9 mouse cellular contexts compared by ENCODE assay signal in the genomic region with DNA sequence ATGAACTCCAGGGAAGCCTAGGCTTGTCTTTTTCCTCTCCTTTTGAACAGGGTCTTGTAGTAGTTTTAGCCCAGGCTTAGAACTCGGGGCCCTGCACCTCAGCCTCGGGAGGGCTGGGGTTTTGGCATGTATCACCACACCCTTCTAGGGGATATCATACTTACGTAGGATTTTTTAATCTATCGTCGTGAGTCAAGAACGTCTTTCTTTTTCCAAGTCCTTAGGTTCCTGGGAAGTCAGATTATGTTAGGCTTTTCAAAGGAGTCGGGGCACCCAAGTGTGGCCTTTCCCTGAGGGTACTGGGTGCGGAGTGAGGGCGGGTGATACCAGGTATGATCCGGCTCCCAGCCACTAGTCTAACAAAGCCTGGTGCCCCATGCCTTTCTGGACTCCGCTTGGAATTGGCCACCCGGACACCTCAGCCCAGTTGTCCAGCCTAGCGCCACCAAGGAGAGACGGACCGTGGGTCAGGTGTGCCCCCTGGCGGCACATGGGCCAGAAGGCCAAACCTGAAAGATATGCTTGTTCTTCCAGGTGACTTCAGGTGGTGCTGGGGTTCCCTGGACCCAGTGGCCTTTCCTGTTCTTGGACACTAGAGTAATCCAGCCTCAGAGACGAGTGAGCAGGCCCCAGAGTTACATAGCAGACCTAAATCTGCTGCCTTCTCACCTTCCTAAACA. TPM values are rescaled to one million over a fixed set of nuclear protein-coding genes. Genes with fewer than 3 reads are reported as not detected.
A peak's percentile ranks its signal among the peaks of the same experiment; 100 is the strongest.
DNase-seq lines count a peak whose midpoint lies in the region; ATAC-seq lines count a peak whose summit lies in the region.
"Had no signal": no experiment of that assay in that cellular context is flagged by ENCODE, and none has a peak within 500 bp of the region (broad histone marks: within the 10 kb centered on the region; RNA-seq: fewer than 3 reads in every experiment).

No protein-coding gene starts in this region.

- H3K4me3 ChIP-seq in forebrain, embryonic 16.5 days (replicated peaks; ENCODE audit: low read length) = no peak overlapping the region
- H3K4me3 ChIP-seq: limb, embryonic 13.5 days had no signal

- no peak overlapping the region for H3K9ac ChIP-seq in forebrain, embryonic 16.5 days (replicated peaks; ENCODE audit: low read depth, low read length)
- H3K9ac ChIP-seq: limb, embryonic 13.5 days had no signal

- H3K4me1 ChIP-seq in forebrain, embryonic 16.5 days (replicated peaks; ENCODE audit: control insufficient read depth, insufficient read depth, low read length) = peaks cover 12% of the 10 kb centered on the region

- H3K27me3 ChIP-seq in forebrain, embryonic 16.5 days (replicated peaks; ENCODE audit: control insufficient read depth, insufficient read depth, low read length) = peaks cover 45% of the 10 kb centered on the region

- H3K9me3 ChIP-seq in forebrain, embryonic 16.5 days (ENCODE audit: control insufficient read depth, low read length) = no peaks in the 10 kb centered on the region
- H3K9me3 ChIP-seq: limb, embryonic 13.5 days had no signal

- H3K27ac ChIP-seq in forebrain, embryonic 16.5 days (ENCODE audit: low read length) = no peak overlapping the region
- H3K27ac ChIP-seq: limb, embryonic 13.5 days had no signal

- peak; percentile 31 to 45 for DNase-seq in cerebellum, postnatal 10 days
- no peak for DNase-seq in cerebellum, adult 9-10 months
- peak; percentile 38 for DNase-seq in thymus, postnatal 14 days
- no peak for DNase-seq in thymus, postnatal 25 days
- DNase-seq in kidney, postnatal 36 days = peak; percentile 59 to 82
- peak; percentile 66 for DNase-seq in testis, postnatal 10 days (ENCODE audit: low spot score)
- DNase-seq in cerebellum, postnatal 4 days (ENCODE audit: low spot score in 2 of 2) = no peak

- WGBS in forebrain, embryonic 16.5 days = 66% methylated on average over 17 of the region's 17 CpGs

- ATAC-seq in forebrain, embryonic 16.5 days = no peak

- H3K4me2 ChIP-seq in forebrain, embryonic 16.5 days (ENCODE audit: low read length) = no peak overlapping the region
- H3K4me2 ChIP-seq: limb, embryonic 13.5 days had no signal

- H3K36me3 ChIP-seq in forebrain, embryonic 16.5 days (ENCODE audit: control insufficient read depth, insufficient read depth) = no peaks in the 10 kb centered on the region
- H3K36me3 ChIP-seq: limb, embryonic 13.5 days had no signal

RNA-seq across cellular contexts. Expression of gene B3gnt6, which starts 7.6 kb away (rescaled TPM):
- polyA plus RNA-seq in forebrain, embryonic 16.5 days (2015; fragmentation: Nextera tagmentation; extraction: Ambion mirVana) = 0.30 and 0.36 TPM in 2 replicates
- polyA plus RNA-seq: limb, embryonic 13.5 days had no signal

RNA-seq across cellular contexts. Expression of gene Capn5, which starts 13.6 kb away (rescaled TPM):
- polyA plus RNA-seq in forebrain, embryonic 16.5 days (2015; fragmentation: Nextera tagmentation; extraction: Ambion mirVana) = 17.5 and 18.7 TPM in 2 replicates

RNA-seq across cellular contexts. Expression of gene Omp, which starts 46.4 kb away (rescaled TPM):
- 0.66 and 0.84 TPM in 2 replicates for polyA plus RNA-seq in forebrain, embryonic 16.5 days (2015; fragmentation: Nextera tagmentation; extraction: Ambion mirVana)

Comparison
In these comparisons a context has a peak if more than half of its experiments do, and no peak if none do; other contexts are left out.
1. DNase-seq: peak in cerebellum, postnatal 10 days (2 of 2), thymus, postnatal 14 days (single experiment), kidney, postnatal 36 days (2 of 2) and testis, postnatal 10 days (single experiment); none in cerebellum, adult 9-10 months (single experiment), thymus, postnatal 25 days (single experiment) and cerebellum, postnatal 4 days (0 of 2).